28 mouse cellular contexts compared by ENCODE assay signal in genomic region chr10:42901361-42901760, GRCm38 (mm10). TPM values are rescaled to one million over a fixed set of nuclear protein-coding genes. Genes with fewer than 3 reads are reported as not detected.
DNase-seq lines count a peak whose midpoint lies in the region; ATAC-seq and TF ChIP-seq lines count a peak whose summit lies in the region.
"Had no signal": no experiment of that assay in that cellular context is flagged by ENCODE, and none has a peak within 500 bp of the region (broad histone marks: within the 10 kb centered on the region; RNA-seq: fewer than 3 reads in every experiment).

No protein-coding gene starts in this region.

- no peak for DNase-seq in thymus, adult 2 months
- no peak for DNase-seq in thymus, postnatal 25 days
- DNase-seq in CD4-positive helper T cell, adult 2 months (ENCODE audit: low read depth, low spot score), result peak; percentile 47
- DNase-seq in CH12.LX (ENCODE audit: extremely low read depth), result peak; percentile 57
- DNase-seq in gastrocnemius, postnatal 36 days, result no peak
- DNase-seq in frontal cortex, postnatal 25 days (ENCODE audit: low spot score in 2 of 2), result no peak
- DNase-seq: adrenal gland, postnatal 14 days; cerebellum, adult 8-10 months; cerebellum, postnatal 36 days; embryo, embryonic 11 days; gastrocnemius, postnatal 14 days; heart, adult 2 months; heart, postnatal 36 days; kidney, adult 18-20 months; left cerebral cortex, postnatal 4 days; liver had no signal

- TF ChIP-seq POLR2A in thymus, adult 2 months (IDR thresholded peaks at IDR 0.05; ENCODE audit: control insufficient read depth, extremely low read depth, insufficient read depth, low read length, poor library complexity), result no peak
- TF ChIP-seq POLR2A in CH12.LX (IDR thresholded peaks at IDR 0.05; ENCODE audit: low read depth, low read length), result no peak

- peak overlapping the region; percentile 39; the same call in 1 of the 2 replicates for H3K27ac ChIP-seq in thymus, adult 2 months (ENCODE audit: control insufficient read depth, insufficient read depth, low read length)
- no peak overlapping the region for H3K27ac ChIP-seq in CH12.LX (ENCODE audit: insufficient read depth, low read depth)
- H3K27ac ChIP-seq: embryonic facial prominence, embryonic 13.5 days; heart, adult 2 months; hindbrain, embryonic 13.5 days; kidney, postnatal 0 days; left cerebral cortex, adult 2 months; liver, embryonic 15.5 days; lung, embryonic 15.5 days; macrophage; midbrain, embryonic 10.5 days; neural tube, embryonic 15.5 days had no signal

- TF ChIP-seq CTCF in thymus, adult 2 months (IDR thresholded peaks at IDR 0.05; ENCODE audit: borderline replicate concordance, control insufficient read depth, extremely low read depth, insufficient read depth, low read length, poor library complexity), result no peak
- TF ChIP-seq CTCF in CH12.LX (conservative IDR thresholded peaks at IDR 0.05 in 1 of 2, IDR thresholded peaks at IDR 0.05 in 1 of 2; ENCODE audit: low read depth in 2 of 2, low read length in 2 of 2), result no peak

- in situ Hi-C loops in CH12.LX (cut with MboI; ENCODE audit: low pct_ligation_motif_present, low pct_unique_long_range_greater_than_20kb, low sequenced_read_pairs), result no loop called here

- no peaks in the 10 kb centered on the region for H3K27me3 ChIP-seq in thymus, adult 2 months (ENCODE audit: control insufficient read depth, insufficient read depth, low read length)
- H3K27me3 ChIP-seq in CH12.LX (replicated peaks), result no peaks in the 10 kb centered on the region
- H3K27me3 ChIP-seq: embryonic facial prominence, embryonic 13.5 days; hindbrain, embryonic 13.5 days; liver, embryonic 15.5 days; lung, embryonic 15.5 days; neural tube, embryonic 15.5 days had no signal

- no peaks in the 10 kb centered on the region for H3K79me2 ChIP-seq in CH12.LX (replicated peaks; ENCODE audit: control insufficient read depth, extremely low read depth, insufficient read depth, poor library complexity, severe bottlenecking)

- dilution Hi-C loops in CH12.LX (cut with MboI; ENCODE audit: extremely low pct_ligation_motif_present, extremely low pct_unique_long_range_greater_than_20kb, low sequenced_read_pairs), result no loop called here

- no peaks in the 10 kb centered on the region for H3K36me3 ChIP-seq in thymus, adult 2 months (ENCODE audit: control insufficient read depth, insufficient read depth, low read length)
- H3K36me3 ChIP-seq in CH12.LX (replicated peaks in 1 of 2; ENCODE audit: control insufficient read depth in 1 of 2, insufficient read depth in 1 of 2, low read length in 1 of 2), result no peaks in the 10 kb centered on the region
- H3K36me3 ChIP-seq: embryonic facial prominence, embryonic 13.5 days; hindbrain, embryonic 13.5 days; liver, embryonic 15.5 days; lung, embryonic 15.5 days; midbrain, embryonic 10.5 days; neural tube, embryonic 15.5 days had no signal

- WGBS in thymus, adult 2 months, result 29% methylated on average over 4 of the region's 4 CpGs

- H3K9ac ChIP-seq in CH12.LX (ENCODE audit: insufficient read depth, low read depth), result no peak overlapping the region
- H3K9ac ChIP-seq: embryonic facial prominence, embryonic 13.5 days; hindbrain, embryonic 13.5 days; liver, embryonic 15.5 days; lung, embryonic 15.5 days; neural tube, embryonic 15.5 days had no signal

- intact Hi-C loops in gastrocnemius, postnatal 36 days (cut with DNase I), result no loop called here

- no peak overlapping the region for H3K4me3 ChIP-seq in thymus, adult 2 months (ENCODE audit: control insufficient read depth, insufficient read depth, low read length)
- no peak overlapping the region for H3K4me3 ChIP-seq in CH12.LX (replicated peaks in 1 of 3; ENCODE audit: low read depth in 2 of 3, low read length in 2 of 3, poor library complexity in 1 of 3)
- H3K4me3 ChIP-seq: embryonic facial prominence, embryonic 13.5 days; erythroblast, embryonic 14.5 days; heart, adult 2 months; hindbrain, embryonic 13.5 days; left cerebral cortex, adult 2 months; liver, embryonic 15.5 days; lung, embryonic 15.5 days; midbrain, embryonic 10.5 days; neural tube, embryonic 15.5 days had no signal

- peak; percentile 75 for ATAC-seq in neutrophil, adult 5-6 weeks (ENCODE audit: extremely low read depth, insufficient number of reproducible peaks, low FRiP score, poor library complexity, severe bottlenecking)
- ATAC-seq: forebrain, embryonic 14.5 days had no signal

- TF ChIP-seq EP300 in CH12.LX (IDR thresholded peaks at IDR 0.05; ENCODE audit: low read length), result no peak

- H3K4me2 ChIP-seq in CH12.LX (ENCODE audit: insufficient read depth, low read depth, poor library complexity, severe bottlenecking), result no peak overlapping the region
- H3K4me2 ChIP-seq: embryonic facial prominence, embryonic 13.5 days; hindbrain, embryonic 13.5 days; liver, embryonic 15.5 days; lung, embryonic 15.5 days; neural tube, embryonic 15.5 days had no signal

- H3K9me3 ChIP-seq in CH12.LX (replicated peaks; ENCODE audit: low read length), result no peaks in the 10 kb centered on the region
- H3K9me3 ChIP-seq: embryonic facial prominence, embryonic 13.5 days; liver, embryonic 15.5 days; lung, embryonic 15.5 days; neural tube, embryonic 15.5 days had no signal

- H3K4me1 ChIP-seq in thymus, adult 2 months (replicated peaks; ENCODE audit: control insufficient read depth, insufficient read depth, low read length), result peaks cover 40% of the 10 kb centered on the region
- peaks cover 6 to 65% of the 10 kb centered on the region in 2 experiments; a peak in 3 of 4 replicates for H3K4me1 ChIP-seq in CH12.LX (ENCODE audit: control insufficient read depth in 1 of 2, insufficient read depth in 2 of 2)
- H3K4me1 ChIP-seq: embryonic facial prominence, embryonic 13.5 days; hindbrain, embryonic 13.5 days; liver, embryonic 15.5 days; midbrain, embryonic 10.5 days; neural tube, embryonic 15.5 days had no signal

- no peak for TF ChIP-seq RAD21 in CH12.LX (IDR thresholded peaks at IDR 0.05; ENCODE audit: low read depth, low read length)

TF ChIP-seq in CH12.LX, 34 proteins besides CTCF, POLR2A, EP300 and RAD21:
- peak; percentile 35; the same call in 1 of the 2 replicates for TF ChIP-seq ETS1 (conservative IDR thresholded peaks at IDR 0.05; ENCODE audit: low read depth, low read length)
- no peak for TF ChIP-seq ZKSCAN1 (IDR thresholded peaks at IDR 0.05; ENCODE audit: borderline replicate concordance, low read depth, low read length)
- peak; percentile 49 for TF ChIP-seq BHLHE40 (IDR thresholded peaks at IDR 0.05; ENCODE audit: low read depth, low read length)

RNA-seq across cellular contexts. Expression of gene Scml4, which starts 41.2 kb away (rescaled TPM):
- 32.9 and 42.5 TPM in 2 replicates for polyA plus RNA-seq in thymus, adult 2 months (2012; rRNA removed)
- total RNA-seq in CH12.LX (2012; rRNA removed) (2.3 and 3.3 TPM in 2 replicates), CH12.LX (2014; rRNA removed) (2.4 and 3.0 TPM in 2 replicates)
- polyA plus RNA-seq in CH12.LX (2012; ENCODE audit: insufficient read length, low read depth), result 2.7 and 3.6 TPM in 2 replicates
- total RNA-seq in neutrophil, adult 5-6 weeks (2017), result 66.6 and 80.2 TPM in 2 replicates
- 1 to 10 TPM in 1 of 2 experiments, under 1 TPM in 1; 0.94 to 1.3 TPM for total RNA-seq in gastrocnemius, postnatal 36 days (2021)
- polyA plus RNA-seq: erythroblast, embryonic 14.5 days; macrophage had no signal

Comparison
In these comparisons a context has a peak if more than half of its experiments do, and no peak if none do; other contexts are left out.
1. DNase-seq: peak in CD4-positive helper T cell, adult 2 months (single experiment) and CH12.LX (single experiment); none in thymus, adult 2 months (single experiment), thymus, postnatal 25 days (single experiment), gastrocnemius, postnatal 36 days (0 of 2) and frontal cortex, postnatal 25 days (0 of 2).
2. RNA of gene Scml4, which starts 41.2 kb away (total RNA-seq): 66.6 to 80.2 TPM in neutrophil, adult 5-6 weeks; 2.3 to 3.3 TPM in CH12.LX and 0.94 to 1.3 TPM in gastrocnemius, postnatal 36 days; every median in the first group is over 10 times any median in the second.